Mouse (Mus musculus) layer of hippocampus, postnatal 36 days (tissue): ENCODE measurements around the gene Mgat4e. TPM values are rescaled to one million over a fixed set of nuclear protein-coding genes. Genes with fewer than 3 reads are reported as not detected.

Experiments used
- DNase-seq, 2 experiments: peaks; one replicate each; pipeline ENCODE4 v3.0.0; 2022
- total RNA-seq, 2 experiments: library from RNA; stranded (reverse); gene quantifications; 2 replicates each; pipeline ENCODE4 v1.2.3; 2021

Mgat4e gene
- not detected for total RNA-seq

- DNase-seq = no peak
Measured at GRCm38 (mm10) chr1:134549632-134550132, at the start of gene Mgat4e. Gene Mgat4e (minus strand): TSS chr1:134549682.

- no peak for DNase-seq
Measured at GRCm38 (mm10) chr1:134597339-134598054, 48.0 kb upstream of the Mgat4e start.

- no peak for DNase-seq
Measured at GRCm38 (mm10) chr1:134591773-134592172, 42.3 kb upstream of the Mgat4e start.

- no peak for DNase-seq
Measured at GRCm38 (mm10) chr1:134589676-134590075, 40.2 kb upstream of the Mgat4e start.

DNA sequence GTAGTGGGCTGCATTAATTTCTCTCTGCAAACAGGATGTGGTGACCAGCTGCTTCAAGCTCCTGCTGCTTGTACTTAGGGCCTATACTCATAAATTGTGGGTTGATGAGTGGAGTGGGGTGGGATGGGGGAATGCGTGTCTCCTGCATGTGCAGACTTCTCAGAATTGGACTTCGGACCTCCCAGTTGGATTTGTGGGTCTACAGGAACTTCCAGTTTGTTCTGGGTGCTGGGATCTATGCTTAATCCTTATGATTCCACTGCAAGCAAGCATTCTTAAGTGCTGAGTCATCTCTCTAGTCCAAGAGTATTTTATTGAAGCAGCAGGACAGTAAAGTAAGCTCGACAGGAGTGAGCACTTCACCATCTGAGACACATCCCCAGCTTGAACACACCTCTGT lies 34.1 kb upstream of the Mgat4e start:
- no peak for DNase-seq

GRCm38 (mm10) chr1:134580796-134581195 lies 31.3 kb upstream of the Mgat4e start:
- DNase-seq = no peak

- DNase-seq = no peak
Measured at GRCm38 (mm10) chr1:134577384-134578120, 28.1 kb upstream of the Mgat4e start.

GRCm38 (mm10) chr1:134573932-134574315 lies 24.4 kb upstream of the Mgat4e start:
- DNase-seq = no peak

GRCm38 (mm10) chr1:134573300-134573931 lies 23.9 kb upstream of the Mgat4e start:
- DNase-seq = no peak

GRCm38 (mm10) chr1:134570631-134571030 lies 21.1 kb upstream of the Mgat4e start:
- DNase-seq = no peak

DNA sequence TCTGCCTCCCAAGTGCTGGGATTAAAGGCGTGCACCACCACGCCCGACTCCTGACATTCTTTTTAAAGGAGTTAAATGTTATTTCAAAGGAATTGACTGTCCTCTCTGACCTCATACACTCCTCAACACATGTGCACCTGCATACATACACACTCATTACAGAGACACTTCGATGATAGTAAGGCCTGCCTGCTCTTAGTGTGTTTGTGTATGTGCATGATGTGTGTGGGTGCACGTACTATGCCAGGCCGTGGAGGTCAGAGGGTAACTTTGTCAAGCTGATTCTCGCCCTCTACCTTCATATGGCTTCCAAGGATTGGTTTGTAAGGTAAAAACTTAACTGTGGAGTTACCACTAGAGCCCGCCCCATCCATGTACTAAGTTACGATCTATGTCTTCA lies 20.7 kb upstream of the Mgat4e start:
- no peak for DNase-seq

- DNase-seq = no peak
Measured at GRCm38 (mm10) chr1:134567511-134567910, 18.0 kb upstream of the Mgat4e start.

- no peak for DNase-seq
Measured at GRCm38 (mm10) chr1:134563726-134564125, 14.2 kb upstream of the Mgat4e start.

DNA sequence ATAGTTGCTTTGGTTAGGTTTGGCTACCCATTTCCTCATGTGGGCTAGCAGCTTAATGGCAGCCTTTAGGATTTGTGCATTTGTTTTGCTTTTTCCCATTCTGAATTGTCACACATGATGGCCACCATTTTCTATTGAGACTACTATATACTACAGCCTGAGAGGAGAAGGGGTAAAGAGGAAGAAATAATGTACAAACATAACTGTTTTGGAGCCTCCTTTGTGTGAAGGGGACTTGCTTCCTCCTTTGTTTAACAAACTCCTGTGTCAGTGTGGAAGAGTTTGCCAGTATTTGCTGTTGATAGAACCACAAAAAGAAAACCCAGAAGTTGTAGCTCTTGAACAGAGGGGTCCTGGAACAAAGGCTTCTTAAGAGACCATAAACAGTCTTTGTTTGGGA lies 13.0 kb upstream of the Mgat4e start:
- no peak for DNase-seq

- no peak for DNase-seq
Measured at GRCm38 (mm10) chr1:134561770-134562143, 12.3 kb upstream of the Mgat4e start.

DNA sequence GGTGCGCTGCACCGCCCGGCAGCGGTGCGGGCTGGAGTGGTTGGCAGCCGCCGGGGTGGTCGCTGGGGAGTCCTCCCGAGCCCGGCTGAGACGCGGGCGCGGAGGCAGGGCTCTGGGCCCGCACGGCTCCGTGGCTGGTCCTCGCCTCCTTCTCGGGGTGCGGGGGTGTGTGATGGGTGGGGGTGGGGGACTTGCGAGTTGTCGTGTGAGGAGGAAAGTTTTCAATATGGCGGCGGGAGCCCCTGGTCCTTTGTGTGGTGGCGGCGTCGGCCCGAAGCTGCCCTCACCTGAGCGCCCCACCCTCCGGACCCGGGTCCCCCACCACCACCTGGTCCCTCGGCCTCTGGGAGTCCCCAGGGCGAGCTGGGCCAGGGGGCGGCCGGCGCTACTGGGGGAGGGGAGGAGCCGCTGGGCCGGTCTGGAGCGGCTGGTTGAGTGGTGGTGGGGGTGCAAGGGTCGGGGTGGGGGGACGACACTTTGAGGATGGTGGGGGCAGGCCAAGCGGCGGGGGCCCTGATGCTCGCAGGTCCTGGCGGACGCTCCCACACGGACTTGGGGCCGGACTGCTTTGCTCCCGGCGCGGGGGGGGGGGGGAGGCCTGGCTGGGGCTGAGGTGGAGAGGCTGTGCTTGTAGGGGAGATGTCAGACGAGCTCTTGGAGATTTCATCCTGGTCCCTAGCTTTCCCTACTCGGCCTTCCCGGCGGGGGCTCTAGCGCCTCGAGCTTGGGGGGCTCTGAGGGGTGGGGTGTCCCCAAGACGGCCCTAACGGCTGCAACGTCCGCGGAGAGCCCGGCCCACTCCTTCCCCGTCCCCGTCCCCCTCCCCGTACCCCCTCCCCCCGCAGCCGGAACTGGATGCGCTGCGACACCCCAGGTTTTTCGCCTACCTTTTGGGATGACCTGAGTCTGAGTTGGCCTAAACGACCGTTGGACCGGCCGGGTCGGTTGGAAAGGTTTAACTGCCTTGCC lies 11.6 kb upstream of the Mgat4e start:
- peak; percentile 21 to 25 for DNase-seq

DNA sequence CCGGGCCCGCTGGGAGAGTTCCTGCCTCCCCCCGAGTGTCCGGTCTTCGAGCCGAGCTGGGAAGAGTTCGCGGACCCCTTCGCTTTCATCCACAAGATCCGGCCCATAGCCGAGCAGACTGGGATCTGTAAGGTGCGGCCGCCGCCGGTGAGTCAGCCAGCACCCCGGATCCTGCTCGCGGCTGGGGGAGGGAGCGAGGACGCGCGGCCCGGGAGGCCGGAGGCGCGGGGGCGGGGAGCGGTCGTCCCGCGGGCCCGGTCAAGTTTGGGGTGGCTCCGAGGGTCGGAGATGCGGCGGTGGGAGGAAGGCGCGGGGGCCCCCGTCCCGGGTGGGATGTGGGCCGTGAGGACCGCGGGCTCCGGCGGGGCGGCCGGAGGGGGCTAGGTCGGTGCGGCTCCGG lies 10.9 kb upstream of the Mgat4e start:
- peak; percentile 23 to 46 for DNase-seq

DNA sequence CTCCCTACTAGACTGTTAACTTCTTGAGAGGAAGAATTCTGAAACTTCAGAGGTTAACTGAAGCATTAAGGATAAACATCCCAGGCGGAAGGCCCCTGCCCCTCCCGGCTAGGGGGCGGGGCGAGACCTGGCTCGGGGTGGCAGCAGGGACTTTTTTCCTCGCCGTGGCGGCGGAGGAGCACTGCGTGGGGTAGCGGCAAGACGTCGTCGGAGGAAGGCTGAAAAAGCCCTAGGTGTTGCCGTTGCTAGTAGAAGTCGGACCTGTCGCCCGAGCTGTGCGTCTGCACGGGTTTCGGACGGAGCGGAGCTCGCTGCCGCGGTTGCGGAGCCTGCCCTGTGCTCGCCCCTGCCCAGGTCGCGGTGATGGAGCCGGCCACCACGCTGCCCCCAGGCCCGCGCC lies 10.5 kb upstream of the Mgat4e start, which contains the start of gene Kdm5b:
Gene Kdm5b, plus strand, starts transcription at position 196 of the 400 bp plus-strand sequence.
- peak; percentile 87 to 88 for DNase-seq

DNA sequence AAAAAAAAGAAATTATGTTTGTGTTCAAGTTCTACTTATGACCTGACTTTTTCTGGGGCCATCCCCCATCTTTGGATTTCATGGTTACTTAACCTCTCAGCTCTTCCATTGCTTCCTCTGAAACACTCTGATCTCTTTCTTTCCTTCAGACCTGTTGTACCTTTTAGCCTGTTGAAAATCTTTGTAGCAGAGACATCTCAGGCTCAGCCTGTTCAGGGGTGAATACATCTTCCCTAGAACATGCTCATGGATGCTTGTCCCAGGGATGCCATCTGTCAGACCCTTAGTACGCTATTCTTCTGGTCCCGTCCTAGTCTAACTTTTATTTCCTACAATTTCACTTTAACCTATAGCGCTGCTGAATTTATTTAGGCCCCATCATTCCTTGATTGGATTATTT lies 9.7 kb upstream of the Mgat4e start:
- no peak for DNase-seq

- no peak for DNase-seq
Measured at GRCm38 (mm10) chr1:134558511-134558910, 9.0 kb upstream of the Mgat4e start.

DNA sequence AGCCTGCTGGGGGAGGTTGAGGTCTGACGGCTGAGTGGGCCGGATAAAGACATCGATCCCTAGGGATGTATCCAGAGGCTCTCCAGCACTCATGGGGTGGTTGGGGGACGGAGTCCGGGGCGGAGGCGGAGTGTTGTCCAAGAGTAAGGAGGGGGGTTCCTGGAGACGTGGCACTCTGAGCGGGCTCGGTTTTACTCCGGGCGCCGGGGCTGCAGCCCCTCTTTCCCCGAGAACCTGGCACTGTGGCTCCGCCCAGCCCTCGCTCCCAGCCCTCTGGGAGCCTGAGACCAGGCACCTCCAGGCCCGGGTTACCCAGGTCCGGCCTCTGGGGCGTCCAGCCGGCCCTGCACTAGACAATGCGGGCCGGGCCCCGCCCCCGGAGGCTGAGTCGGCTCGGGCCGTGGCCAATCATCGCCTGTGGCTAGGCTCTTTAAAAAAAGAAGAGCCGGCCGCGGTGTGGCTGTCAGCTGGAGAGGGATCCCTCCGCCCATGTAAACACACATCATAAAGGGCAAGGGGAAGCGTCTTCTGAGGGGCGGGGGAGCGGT lies 7.3 kb upstream of the Mgat4e start:
- peak; percentile 91 to 94 for DNase-seq
